Mouse (Mus musculus) cerebellum, adult 11-12 months (tissue): ENCODE results near the gene Zfp110.
A peak's percentile ranks its signal among the peaks of the same experiment; 100 is the strongest.
"Not testable (repeated sequence)": the region's sequence is repeated elsewhere in the genome, so short reads cannot be mapped to it uniquely, and the experiment has no call there.

Experiments used
- DNase-seq: peaks from one replicate; pipeline ENCODE4 v3.0.0; 2022

The Zfp110 gene

DNA sequence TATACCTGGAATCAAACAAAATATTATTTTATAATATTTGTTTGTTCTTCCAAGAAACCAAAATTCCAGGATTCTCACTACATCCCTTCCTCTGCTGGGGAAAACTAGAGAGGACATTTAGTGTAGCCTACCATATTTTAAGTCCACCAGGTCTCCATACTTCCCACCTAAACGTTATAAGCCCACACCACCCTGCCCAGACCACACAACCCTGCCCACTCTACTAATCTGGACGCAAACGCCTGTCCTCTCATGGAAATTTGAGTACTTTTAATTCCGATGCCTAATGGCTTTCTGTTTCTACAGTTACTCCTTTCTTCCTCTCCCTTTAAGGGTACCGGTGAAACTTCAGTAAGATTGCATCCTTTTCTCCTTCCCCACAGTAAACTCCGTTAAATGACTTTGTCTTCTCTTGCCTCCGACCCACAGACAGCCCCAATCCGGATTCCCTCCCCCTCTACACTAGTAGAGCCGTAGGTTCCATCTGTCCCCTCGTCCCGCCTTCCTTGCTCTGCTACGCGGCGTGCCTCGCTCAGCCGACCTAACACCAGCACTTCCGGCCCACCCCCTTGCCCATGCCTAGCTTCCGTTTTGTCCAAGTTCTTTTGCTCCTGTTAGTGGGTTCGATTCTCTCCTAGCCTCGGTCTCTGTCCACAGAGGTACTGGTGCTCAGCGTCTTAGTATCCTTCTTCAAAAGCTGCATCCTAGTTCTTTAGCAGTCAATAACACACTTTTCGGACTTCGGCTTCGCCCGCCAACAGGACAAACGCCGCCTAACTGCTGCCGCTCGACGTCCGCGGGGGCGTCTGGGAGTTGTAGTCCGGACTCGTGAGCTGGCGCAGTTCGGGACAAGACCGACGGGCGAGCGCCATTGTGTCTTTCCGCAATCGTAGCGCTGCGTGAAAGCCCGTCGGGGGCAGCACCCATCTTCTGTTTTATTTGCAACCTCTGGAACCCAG is at the start of gene Zfp110:
Gene Zfp110 (plus strand): TSS at position 600 of the 959 bp plus-strand sequence.
- DNase-seq, result peak; percentile 83

DNA sequence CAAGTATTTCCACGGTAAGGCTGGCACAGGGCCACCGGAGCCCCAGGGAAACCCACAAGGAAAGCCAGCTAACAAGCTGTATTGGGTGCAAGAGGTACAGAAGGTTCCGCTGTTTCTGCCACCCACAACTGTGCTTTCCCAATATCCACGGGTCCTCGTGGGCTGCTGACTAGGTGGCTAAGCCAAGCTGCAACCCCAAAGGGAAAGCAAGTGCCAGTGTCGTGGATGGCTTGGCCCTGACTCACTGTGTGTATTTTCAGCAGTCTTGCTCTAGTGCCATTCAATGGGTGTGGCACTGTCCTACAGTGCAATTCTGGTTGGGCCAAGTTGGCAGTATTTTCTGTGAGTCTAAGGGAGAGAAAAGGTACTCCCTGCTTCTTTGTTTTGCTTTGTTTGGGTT is 47.2 kb upstream of the Zfp110 start:
- no peak for DNase-seq

DNA sequence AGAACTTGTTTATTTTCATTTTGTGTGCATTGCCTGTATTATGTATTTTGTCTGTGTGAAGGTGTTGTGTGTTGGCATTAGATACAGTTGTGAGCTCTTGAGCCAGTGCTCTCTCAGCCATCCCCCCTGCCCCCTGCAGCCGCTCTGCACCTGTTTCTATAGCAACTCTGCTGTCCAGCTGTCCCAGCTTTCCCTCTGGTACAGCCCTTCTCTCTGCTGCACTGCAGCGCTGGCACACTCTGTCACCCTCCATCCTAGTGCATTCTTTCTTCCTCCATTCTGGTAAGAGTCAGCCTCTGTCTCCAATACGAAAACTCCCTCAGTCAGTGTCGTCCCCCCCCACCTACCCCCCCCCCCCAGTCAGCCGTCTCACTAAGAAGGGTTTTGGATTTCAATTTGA is 46.5 kb upstream of the Zfp110 start:
- DNase-seq, result no peak

DNA sequence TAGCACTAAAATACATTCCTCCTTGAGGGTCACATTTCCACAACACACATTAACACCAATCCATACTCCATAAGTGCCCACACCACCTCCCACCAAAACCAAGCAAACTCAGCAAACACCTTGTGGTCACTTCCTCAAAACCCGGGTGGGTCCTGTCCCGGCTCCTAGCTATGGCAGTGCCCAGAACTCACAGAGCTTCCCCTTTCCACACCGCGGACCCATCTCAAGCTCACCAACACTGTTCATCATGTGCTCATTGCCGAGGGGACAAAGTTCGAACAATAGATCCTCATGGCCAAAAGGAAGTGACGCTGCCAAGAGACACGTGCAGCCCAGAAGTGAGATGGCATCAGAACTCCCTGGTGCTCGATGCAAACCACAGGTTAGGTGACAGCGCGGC is 41.9 kb upstream of the Zfp110 start:
- not testable (repeated sequence) for DNase-seq

DNA sequence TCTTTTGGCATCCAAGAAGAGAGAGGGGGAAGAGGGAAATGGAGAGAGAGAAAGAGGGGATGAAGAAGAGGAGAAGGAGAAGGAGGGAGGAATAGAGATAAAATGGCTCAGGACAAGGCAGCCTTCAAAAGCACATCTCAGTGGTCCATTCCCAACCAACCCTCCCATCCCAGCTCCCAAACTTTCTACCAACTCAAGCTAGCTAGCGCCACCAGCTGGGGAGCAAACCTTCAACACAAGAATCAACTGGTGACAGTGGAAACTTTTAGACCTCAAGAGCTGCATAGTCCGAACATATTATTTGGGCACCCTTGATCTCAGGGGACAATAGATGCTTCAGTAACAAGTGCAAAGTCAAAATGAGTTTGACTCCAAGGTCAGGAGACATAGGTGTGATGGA is 36.6 kb upstream of the Zfp110 start:
- no peak for DNase-seq

DNA sequence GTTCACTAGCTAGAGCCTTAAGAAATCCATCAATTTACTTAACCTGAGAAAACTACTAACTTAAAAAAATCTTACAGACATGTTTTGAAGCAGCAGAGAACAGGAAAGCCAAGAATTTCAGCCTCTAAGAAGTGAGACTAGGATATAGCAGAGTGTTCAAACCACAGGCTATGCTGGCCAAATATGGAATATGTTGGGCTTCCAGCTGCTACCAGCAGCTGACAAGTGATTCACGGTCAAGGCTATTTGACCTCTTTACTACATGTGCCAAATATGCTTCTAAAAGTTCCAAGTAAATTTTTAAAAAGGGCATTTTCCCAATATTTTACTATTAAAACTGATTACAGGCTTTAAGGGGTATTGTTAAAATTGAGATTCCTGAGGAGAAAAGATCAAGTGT is 35.0 kb upstream of the Zfp110 start:
- no peak for DNase-seq

DNA sequence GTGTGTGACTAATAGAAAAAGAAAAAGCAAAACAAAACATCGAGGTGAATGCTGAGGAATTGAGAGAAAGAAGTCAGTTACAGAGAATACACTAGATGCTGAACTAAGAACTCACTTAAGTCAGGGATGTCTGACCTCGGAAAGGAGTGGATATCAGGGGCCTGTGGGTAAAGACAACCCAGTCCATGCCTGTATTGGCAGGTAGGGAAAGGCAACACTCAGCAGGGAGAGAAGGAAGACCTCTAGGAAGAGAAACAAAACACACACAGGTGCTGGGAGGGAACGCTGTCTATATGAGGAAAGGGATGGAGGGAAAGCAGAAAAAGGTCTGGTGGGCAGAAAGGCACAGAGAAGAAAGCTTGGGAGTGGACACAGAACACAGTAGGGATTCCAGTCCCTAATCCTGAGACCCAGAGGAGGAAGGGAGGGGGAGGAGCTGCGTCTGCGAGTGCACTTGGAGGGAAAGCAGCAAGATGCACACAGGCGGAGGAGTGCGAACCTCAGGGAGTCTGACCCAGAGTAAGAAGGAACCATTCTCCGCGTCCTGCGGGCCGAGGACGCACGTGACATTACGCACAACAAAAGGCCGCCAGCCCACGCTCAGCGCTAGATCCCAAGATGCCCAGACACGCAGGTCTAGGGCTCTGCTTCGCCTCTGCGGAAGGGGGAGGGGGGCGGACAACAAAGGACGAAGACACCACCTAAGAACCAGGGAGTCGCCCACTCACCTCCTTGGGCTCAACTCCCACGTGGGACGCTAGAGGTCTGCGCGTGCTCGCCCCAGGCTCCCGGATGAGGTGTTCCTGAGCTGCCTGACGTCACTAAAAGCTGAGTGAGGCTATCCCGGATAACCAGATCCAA is 31.5 kb upstream of the Zfp110 start, which contains the start of gene Zscan18:
Gene Zscan18 (minus strand): TSS at position 770 of the 861 bp plus-strand sequence.
- DNase-seq, result peak; percentile 89

DNA sequence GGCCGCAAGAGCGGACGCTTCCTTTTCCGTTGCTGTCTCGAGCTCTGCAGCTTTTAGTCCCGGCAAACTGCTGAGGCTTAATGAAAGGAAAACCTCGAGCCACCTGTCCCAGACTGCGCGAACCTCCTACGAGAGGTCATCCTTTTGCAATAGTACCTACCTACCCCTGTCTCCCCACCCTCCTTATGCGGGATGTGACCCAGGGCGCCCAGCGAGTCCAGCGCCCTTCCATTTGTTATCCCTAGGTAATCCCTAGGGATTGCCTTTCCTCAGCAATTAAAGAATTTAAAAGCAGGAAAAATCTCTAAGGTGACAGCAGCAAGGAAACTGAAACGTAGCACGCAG is 30.9 kb upstream of the Zfp110 start:
- no peak for DNase-seq

DNA sequence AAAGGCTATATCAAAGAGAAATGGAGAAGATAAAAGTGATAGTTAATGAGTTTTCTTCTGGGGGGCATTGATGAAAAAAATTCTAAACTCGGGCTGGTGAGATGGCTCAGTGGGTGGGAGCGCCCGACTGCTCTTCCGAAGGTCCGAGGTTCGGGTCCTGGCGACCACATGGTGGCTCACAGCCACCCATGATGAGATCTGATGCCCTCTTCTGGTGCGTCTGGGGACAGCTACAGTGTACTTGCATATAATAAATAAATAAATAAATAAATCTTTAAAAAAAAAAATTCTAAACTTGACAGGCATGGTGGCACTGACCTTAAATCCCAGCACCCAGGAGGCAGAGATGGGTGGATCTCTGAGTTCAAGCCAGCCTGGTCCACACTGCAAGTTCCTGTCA is 19.0 kb upstream of the Zfp110 start:
- DNase-seq, result no peak

DNA sequence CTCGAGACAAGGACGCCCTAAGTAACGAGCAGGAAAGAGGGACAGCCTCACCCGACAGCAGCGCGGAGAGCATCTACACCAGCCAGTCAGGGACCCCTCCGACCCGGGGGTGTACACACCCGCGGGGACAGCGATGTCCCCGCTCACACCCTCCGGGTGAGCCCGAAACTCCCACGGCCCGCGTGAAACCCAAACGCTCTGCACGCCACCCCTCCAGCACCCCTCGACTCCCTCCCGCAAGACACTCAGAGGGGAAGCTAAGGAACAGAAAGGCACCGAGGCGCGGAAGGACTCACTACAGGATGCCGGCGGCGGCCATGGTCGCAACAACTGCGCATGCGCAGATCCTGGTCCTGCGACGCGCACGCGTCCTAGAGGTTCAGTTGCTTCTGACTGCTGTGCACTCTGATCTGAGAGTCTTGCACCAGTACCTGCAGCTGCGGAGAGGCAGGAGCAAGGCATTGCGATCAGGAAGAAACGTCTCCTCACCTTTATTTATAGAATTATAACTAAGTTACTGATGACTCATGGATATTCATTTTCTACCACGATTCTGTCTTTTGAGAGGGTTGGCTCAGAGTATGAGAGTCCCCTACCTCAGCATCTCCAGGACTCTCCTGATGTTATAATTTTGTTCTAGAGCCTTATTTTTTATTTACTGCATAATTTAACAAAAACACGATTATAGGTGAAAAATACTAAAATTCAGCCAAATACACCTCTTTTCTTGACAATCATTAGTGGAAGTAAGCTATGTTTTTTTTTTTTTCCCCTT is 15.9 kb upstream of the Zfp110 start, which contains the start of gene Zfp329:
Gene Zfp329 (minus strand): TSS at position 338 of the 775 bp plus-strand sequence.
- peak; percentile 92 for DNase-seq

DNA sequence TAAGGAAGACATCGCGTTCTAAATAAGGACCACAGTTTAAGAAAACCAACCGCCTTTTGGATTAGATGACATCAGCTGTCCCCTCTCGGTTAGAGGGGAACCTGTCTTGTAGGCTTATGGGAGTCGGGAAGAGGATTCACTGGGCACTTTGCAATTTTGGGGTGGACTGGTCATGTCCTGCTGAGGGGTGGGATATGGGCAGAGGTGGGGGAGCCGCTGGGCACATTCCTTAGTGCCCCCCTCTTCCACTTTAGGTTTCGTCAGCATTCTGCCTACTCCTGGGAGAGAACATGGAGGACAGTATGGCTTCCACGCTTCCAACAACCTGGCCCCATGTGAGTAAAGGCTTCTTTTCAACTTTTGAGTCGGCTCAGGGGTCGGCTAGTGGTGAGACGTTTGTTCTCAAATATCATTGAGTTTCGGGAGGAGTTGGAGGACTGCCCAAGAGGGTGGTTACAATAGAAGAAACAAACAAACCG is 671 bp downstream of the Zfp110 start:
- peak; percentile 49 for DNase-seq

DNA sequence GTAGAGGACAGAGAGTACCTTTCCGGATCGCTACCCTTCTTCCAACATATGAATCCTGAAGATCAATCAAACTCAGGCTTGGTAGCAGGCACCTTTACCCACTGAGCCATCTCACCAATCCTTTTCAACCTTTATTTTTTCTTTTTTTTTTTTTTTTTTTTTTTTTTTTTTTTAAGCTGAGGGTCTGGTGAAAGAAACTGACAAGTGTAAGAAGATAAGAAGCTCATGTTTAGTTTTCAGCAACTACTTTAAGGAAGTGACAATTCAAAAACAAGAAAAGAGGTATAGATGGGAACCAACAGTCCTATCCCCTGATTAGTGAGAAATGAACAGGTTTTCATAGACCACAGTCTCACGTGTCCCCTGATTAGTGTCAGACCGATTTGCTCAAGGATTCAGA is 1.2 kb downstream of the Zfp110 start:
- no peak for DNase-seq

DNA sequence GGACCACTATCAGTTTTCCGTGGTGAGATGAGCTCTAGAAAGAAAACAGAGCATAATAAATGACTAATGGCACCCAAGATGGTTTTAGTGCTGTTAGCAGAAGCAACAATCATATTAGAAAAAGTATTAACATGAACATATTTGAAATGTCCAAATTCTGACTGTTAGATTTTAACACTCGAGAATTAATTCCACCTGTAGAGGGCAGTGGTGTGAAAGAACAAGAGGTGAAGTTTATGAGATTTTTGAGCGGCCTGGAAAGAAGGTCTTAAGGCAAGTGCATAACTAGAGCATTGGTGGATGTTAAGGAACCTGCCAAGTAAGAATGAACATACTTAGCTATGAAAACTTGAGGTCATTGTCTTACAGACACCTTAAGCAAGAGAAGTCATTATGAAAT is 39.7 kb downstream of the Zfp110 start:
- DNase-seq, result no peak

DNA sequence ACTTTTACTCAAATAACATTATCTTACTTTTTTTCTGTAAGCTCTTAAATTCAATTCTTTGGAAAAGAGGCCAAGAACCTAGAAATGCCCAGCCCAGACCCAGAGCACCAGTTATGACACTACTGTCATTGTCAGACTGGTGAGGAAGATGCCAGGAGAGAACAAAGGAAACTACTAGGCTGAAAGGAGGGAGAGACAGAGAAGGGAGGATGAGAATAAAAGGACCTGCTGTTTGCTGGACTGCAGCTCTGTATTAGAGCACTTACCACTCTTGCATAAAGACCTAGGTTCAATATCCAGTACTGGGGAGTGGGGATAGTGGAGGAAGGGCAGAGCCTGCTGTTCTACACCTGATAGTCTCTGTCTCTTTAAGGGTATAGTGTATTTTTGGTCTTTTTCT is 45.5 kb downstream of the Zfp110 start:
- DNase-seq, result no peak

DNA sequence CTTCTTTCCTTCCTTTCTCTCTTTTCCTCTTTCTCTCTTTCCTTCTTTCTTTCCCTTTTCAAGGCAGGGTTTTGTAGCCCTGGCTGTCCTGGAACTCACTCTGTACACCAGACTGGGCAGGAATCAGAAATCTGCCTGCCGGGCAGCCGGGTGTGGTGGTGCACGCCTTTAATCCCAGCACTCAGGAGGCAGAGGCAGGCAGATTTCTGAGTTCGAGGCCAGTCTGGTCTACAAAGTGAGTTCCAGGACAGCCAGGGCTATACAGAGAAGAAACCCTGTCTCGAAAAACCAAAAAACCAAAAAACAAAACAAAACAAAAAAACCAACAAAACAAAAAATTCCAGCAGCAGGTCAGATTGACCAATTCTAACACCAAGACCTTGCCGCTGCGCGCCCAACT is 45.9 kb downstream of the Zfp110 start:
- not testable (repeated sequence) for DNase-seq

DNA sequence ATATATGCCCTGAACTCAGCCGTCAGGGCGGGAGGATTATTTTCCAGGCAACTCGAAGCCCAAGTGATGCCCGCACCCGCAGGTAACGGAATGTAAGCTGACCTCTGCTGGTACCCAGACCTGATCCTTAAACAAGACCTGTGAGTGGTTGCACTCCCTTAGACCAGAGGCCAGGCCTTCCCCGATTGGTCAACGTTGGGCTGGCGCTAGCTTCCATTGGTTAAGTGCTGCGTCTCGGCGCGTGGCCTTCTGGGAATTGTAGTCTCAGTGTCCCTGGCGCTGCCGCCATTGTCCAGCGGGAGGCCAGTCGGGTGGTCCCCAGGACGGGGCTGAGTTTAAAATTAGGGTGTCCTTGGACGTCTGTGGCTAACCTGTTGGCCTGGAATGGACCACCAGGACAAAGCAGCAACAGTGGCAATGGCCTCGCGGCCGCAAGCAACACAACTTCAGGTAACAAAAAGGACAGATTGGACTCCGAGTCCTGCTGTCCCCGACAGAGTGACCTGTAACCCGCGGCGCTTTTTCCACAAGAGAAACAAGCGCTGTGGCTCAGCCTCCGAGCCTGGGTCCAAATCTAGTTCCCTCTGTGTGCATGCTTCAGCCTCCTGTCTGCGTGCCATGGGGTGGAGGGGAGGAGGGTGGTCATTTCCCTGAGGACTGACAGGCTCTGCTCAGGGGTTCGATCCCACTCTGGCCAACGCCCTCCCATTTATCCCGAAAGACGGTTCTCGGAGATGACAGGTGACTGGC is 46.5 kb downstream of the Zfp110 start, which contains the start of gene Zfp128:
Gene Zfp128 (plus strand): TSS at position 267 of the 750 bp plus-strand sequence.
- DNase-seq, result peak; percentile 96

DNA sequence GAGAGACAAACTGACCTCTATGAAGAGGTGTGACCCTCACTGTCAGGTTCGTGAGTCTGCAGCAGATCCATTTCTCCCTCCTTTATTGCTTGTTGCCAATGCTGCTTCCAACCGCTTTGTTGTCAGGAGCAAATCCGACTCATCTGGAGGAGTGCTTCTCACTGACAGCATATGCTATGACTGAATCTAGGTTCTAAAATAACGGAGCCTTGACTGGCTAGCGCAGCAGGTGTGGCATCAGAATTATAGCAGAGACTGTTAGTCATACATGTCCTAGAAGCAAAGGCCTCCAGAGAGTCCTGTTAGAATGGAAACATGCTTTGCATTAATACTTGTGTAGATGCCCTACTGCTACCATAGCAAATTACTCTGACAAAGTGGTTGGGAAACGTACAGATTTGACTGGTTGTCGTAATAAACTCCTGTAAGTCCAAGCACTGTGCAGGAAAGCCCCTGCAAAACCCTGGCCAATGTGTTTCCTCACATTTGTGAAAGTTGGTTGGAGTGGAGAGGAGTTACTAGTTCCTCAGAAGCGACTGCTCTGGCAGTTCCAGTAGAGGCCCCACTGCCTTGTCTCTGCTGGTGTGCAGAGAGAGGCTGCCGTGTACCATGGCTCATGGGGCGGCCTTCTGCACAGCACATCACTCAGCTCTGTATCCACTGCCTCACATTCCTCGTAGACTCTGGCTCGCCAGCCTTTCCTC is 52.2 kb downstream of the Zfp110 start:
- DNase-seq, result no peak

DNA sequence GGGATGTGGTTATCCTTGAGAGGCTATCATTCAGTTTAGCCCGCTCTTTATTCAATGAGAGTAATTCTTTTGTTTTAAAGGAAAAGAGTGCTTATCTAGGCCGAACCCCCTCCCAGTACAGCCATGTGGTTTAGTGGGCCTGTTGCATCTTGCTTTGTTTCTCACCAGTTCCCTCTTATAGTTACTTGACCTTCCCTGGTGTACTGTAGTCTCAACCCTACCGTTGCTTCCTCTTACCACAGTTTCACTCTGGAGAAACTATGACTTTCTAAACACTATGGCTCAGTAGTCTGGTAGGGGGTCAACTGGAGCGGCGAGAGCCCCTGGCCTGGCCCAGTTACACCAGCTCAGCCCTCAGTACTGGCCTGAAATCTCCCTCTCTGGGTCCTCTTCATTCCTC is 53.0 kb downstream of the Zfp110 start:
- no peak for DNase-seq

DNA sequence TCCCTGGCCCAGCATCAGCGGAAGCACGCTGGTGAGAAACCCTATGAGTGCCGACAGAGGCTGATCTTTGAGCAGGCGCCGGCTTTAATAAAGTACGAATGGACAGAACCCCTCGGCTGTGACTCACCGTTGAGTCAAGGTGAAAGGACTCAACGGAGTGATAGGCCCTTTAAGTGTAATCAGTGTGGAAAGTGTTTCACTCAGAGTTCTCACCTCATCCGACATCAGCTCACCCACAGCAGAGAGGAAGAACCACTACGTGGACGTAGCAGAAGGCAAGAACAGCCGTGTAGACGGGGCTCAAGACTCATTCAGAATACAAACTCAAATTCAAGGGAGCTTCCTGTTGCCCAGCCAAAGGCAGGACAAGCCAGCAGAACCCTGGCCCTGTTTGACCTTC is 56.4 kb downstream of the Zfp110 start:
- DNase-seq, result no peak

DNA sequence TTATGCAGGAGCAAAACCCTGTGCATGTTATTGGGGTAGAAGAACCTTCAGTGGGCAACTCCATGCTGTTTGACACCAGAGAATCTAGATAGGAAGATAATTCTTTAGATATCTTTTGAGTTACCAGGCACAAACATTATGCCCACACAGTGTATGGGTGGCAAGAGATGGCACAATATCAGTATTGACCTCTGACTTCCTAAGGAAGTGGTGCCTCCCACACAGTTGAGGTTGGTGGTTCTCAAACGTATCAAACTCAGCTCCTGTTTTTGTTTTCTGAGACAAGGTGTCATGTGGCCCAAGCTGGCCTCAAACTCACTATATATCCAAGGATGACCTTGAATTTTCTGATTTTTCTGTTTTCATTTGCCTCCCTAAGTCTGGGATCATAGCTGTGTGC is 56.8 kb downstream of the Zfp110 start:
- no peak for DNase-seq
